Mouse (Mus musculus): ENCODE results near the gene Hist1h1t.

Gene Hist1h1t

DNA sequence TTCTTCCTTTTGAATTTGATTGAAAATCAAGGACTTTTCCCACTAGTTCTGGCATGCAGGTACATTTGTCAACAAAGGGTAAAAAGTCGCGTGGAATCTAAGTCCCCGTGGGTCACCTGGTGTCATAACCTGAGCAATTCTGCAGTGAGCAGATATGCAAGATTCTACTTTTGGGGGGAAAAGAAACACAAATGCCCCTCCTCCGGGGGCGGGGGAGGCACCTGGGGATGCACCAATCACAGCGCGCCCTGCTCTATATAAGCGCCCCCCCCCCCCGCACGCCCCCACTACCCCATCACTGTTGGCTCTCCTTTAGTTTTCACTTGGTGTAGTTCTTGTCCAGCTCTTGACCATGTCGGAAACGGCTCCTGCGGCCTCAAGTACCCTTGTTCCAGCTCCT is at the start of gene Hist1h1t:
TSS of gene Hist1h1t (plus strand) at position 301 of the 400 bp plus-strand sequence.
- DNase-seq: no peak

DNA sequence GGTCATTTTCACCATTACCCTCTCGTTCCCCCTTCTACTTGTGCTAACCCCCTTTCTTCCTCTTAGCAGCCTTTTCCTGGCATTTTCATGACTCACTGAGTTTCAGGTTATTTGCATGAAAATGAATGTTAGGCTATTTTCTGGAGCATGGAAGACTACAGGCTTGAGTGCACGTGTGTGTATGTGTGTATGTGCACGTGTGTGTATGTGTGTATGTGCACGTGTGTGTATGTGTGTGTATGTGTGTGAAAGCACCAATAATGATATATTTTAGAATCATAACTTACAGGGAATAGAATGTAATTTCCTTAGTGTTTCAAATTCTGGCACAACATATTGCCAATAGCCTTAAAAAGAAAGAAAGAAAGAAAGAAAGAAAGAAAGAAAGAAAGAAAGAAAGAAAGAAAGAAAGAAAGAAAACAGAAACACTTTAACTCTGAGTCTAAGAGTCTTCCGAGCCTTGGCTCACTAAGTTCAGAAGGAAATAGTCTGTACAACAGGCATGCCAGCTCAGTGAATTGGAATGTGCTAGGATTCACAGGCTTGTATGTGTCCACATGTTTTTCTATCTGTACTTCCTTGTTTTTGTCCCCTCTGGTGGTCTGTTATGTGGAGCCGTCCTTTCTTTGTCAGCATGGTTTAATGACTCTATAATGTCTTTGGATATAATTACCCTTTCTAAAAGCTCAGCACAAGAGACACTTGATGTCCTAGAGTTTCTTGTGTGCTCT is 35.8 kb upstream of the Hist1h1t start:
- no peak for DNase-seq

DNA sequence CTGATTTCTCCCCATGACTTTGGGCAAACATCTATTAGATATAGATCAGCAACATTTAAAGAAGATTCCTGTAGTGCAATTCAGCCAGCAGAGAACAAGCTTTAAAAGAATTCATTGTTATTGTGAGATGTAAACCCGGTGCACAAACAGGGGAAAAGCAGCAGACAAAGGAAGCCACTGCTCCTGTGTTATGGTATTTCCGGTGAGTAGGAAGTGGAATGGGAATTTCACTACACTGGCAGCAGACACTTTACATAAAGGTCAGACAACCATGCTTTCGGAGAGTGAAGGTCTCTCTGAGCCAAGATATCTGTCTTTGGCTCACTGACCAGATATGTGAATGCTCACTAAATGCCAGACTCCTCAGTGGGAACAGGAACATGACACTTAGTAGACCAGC is 33.1 kb upstream of the Hist1h1t start:
- no peak for DNase-seq

DNA sequence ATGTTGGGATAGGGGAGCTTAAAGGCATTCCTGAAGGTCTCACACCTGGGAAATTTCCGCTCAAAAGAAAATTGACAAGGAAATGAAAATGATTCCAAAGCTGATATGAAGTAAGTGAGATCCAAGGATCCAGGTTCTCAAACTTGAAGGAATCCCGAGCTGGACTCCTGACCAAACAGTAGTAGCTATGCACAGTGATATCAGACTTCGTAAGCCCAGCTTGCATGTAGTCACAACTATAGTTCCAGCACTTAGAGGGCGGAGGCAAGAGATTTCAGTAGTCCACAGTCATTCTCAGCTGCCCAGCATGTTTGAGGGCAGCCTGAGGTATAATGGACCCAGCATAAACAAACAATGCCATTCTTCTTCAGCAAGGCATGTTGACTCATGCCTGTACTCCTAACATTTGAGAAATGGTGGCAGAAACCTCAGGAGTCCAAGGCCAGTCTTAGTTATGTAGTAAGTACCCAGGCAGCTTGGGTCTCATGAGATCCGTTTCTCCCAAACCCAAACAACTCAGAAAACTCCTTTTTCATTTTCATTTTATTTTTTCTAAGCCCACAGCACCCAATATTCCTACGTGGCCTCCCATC is 13.5 kb upstream of the Hist1h1t start:
- no peak for DNase-seq

DNA sequence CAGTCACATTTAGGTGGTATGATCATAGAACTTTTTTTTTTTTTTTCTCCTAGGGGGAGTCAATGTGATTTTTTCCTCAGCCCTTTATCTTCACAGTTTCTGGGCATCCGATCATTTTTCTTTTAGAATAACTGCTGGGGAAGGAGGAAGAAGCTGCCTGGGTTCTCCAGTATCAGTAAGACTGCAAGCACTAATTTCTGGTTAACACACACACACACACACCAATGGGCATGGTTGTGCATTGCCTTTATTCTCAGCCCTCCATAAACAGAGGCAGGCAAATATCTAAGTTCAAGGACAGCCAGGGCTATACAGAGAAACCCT is 13.0 kb upstream of the Hist1h1t start:
- no peak for DNase-seq

DNA sequence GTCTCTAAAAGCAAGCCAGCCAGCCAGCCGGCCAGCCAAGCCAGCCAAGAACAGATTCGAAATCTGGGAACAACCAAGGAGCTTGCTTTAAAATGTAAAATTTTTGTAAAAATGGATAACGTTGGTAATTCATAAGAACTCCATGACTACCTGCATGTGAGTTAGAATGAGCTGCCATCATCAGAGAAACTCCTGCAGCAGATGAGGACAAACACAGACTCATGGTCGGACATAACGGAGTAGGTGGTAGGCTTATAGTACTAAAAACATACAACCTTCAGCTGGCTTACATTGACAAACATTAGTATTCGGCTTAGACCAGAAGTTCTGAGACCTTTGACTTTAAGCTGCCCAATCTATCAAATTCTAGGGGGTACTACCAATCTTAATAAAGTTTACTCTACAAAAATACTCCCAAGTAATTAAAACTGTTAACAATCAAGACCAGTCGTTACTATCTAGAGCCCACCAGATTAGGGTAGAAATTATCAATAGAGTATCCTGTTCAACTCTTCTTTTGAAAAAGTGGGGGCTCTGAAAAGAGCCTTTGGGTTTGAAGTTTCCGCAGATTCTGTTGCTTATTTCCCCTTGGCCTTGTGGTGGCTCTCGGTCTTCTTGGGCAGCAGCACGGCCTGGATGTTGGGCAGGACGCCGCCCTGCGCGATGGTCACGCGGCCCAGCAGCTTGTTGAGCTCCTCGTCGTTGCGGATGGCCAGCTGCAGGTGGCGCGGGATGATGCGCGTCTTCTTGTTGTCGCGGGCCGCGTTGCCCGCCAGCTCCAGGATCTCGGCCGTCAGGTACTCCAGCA is 12.5 kb upstream of the Hist1h1t start:
- DNase-seq: peak; percentile 11 to 31

DNA sequence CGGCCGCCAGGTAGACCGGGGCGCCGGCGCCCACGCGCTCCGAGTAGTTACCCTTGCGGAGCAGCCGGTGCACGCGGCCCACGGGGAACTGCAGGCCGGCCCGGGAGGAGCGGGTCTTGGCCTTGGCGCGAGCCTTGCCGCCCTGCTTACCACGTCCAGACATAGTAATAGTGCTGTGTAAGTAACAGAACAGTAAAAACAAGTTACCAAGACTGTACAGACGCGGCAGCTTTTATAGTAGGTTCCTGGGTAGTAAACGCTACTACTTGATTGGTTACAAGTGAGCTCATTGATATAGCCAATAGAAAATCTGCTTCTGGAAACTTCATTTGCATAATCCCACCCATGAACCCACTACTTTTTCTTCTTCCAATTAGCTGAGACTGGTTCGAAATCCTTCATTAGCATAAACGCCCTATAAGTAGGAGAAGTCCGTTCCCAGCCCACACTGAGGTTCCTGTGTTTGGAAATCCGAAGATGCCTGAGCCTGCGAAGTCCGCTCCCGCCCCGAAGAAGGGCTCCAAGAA is 11.8 kb upstream of the Hist1h1t start, which contains the start of the genes Hist1h2ac and Hist1h2bc:
TSS of gene Hist1h2ac (minus strand) at position 194 of the 527 bp plus-strand sequence.
TSS of gene Hist1h2bc (plus strand) at position 445 of the 527 bp plus-strand sequence.
- DNase-seq: peak; percentile 83 to 90

DNA sequence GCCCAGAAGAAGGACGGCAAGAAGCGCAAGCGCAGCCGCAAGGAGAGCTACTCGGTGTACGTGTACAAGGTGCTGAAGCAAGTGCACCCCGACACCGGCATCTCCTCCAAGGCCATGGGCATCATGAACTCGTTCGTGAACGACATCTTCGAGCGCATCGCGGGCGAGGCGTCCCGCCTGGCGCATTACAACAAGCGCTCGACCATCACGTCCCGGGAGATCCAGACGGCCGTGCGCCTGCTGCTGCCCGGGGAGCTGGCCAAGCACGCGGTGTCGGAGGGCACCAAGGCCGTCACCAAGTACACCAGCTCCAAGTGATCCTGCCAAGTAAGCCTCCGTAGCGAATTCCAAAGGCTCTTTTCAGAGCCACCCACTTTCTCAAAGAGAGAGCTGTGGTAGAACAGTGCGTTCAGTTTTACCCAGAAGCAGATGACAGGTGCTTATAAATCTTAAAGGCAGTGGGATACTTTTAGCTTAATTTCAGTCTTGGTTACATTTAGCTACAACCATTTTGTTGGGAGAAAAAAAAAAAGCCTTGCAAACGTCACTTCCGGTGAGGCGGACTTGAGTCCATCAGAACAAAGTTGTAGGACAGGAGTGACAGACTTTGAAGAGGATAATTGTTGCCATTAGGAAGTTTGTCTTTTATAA is 11.2 kb upstream of the Hist1h1t start:
- peak; percentile 63 to 79 for DNase-seq

DNA sequence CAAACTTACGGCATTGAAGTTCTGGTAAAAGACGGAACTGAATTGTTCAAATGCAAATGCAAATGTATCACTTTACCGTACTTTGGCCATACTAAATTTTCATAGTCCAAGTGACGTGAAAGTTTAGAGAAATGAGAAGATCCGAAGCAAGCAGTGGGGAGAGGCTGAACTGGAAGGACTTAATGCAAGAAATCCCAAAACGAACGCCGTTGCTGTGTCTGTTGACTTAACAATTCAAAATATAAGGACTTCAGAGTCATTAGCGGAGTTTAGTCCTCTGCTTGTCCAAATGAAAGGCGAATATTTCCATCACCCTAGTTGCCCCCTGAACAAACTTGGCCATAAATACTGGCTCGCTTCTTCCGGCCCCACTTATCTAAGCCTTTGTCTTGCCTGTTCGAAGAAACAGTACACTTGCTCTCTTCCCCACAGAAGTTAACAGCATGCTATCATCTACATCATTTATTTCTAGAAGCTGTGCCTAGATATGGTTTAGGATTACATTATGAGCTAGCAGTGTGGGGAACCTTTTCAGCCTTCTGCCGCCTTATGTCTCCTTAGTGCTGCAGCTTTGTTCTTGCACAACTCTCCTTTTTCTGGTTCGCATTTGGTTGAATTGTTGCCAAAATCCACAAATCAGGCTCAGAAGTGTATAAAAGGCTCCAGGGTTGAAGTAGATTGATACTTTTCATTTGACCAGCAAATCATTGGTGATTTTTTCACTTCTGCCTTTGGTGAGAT is 10.3 kb upstream of the Hist1h1t start:
- DNase-seq: peak; percentile 6 to 36

DNA sequence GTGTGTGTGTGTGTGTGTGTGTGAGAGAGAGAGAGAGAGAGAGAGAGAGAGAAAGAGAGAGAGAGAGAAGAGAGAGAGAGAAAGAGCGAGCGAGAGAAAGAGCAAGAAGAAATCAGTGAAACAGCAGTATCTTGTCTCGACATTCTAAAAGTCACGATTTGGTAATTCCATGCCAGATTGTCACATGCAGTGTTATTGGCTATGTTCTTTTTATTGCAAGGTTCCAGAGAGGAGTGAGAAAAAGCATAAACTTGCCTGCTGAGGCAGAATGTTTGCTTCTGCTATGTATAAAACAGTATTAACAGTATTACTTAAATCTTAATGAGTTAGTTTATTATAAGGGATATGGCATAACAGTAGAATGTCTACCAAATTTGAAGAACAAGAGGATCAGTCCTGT is 9.6 kb upstream of the Hist1h1t start:
- peak in 1 of 2 experiments; percentile 16 for DNase-seq

DNA sequence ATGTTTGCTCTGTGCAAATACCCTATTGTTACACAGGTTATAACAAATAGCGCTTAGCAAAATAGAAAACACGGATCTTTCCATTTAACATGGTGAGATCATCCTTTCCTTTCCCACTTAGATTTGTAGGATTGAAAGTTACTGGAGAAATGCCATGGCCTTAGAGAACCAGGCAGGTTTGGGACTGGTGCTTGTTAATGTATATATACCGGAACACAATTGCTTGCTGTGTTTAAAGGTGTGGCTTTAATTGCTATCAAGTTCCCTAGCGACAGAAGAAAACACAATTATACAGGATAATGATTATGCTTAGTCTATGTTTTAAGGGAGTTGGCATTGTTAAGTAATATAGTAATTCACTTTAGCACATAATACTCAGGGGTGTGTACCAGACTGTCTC is 8.4 kb upstream of the Hist1h1t start:
- no peak for DNase-seq

DNA sequence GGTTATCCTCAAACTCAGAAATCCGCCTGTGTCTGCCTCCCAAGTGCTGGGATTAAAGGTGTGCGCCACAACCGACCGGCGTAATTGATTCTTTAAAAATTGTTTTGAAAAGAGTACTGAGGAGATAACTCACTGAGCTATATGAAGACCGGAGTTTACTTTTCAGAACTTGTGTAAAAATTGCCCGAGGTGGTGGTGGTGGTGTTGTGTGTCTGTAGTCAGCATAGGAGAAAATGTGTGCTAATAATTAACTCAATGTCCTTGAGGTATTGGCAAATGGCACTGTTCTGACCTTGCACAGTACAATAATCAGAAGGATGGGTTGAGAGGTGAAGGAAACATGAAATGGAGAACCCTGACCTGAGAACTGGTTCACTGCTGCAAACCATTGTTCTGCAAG is 7.7 kb upstream of the Hist1h1t start:
- no peak for DNase-seq

DNA sequence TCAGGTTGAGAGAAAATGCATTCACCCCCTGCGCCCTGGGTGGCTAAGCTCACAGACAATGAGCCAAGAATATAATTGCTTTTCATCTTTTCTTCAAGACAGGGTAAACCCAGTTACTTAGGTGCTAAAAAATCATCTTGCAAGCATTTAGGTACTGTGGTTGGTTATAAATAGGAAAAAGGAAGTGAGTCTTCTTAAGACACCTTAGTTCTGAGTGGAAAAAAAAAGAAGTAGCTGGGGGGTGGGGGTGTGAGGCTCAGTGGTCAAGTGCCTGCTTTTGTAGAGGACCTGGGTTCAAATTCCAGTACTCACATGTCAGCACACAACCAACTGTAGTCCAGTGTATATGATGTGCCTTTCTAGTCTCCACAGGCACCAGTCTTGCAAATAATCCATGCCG is 6.7 kb upstream of the Hist1h1t start:
- DNase-seq: no peak

DNA sequence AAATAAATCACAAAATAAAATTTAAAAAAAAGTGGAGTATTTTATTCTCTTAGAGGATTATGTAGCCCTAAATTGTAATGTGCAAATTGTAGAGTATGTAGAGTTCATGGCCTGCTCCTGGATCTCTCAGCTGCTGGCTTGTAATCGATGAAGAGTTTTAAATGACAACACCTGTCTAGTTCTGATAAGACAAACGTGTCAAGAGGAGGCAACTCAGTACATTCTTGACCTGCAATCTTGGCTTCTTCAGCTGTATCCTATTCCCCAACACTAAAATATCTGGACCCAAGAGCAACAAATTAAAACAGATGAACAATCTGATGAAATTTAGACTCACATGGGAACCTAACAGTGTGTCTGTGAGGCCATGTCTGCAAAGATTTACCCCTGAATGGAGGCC is 6.2 kb upstream of the Hist1h1t start:
- DNase-seq: no peak

DNA sequence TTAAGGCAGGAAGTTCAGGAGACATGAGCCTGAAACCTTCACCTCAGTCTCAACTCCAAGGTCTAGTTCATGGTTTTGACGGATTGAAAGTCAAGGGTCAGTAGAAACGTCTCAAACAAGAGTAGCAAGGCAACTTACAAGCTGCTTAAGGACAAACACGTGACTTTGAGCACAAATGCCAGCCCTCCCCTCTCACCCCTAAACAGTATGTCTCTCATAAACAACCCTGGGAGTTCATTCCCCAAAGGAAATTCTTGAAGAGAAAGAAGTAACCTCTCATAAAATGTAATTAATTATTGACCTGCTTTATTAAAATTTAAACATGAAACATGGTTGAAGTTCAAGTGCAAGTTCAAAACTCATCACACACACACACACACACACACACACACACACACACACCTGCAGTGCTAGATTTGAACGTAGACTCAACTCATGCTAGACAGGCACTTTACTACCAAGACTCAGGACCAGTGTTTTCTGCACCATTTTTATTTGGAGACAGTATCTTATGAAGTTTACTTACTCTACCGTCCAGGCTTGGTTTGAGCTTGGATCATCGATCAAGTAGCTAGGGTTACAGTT is 1.7 kb upstream of the Hist1h1t start:
- DNase-seq: no peak

DNA sequence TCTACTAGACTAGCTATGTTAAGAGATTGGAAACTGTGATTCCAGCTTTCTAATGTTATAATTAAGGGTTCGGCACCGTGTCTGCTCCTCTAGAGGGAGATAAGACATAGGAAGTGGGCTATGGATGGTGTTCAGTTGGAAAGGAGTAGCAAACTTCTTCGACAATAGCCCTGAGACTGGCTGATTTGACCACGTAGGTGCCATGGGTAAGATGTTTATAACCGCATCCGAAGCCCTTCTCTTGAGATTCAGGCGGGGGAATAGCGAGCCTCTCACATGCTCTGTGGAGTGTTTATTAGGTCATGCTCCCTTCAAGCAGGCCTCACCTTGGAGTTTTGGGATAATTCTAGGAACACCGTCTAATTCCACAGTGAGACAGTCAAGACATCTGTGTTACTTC is 658 bp upstream of the Hist1h1t start:
- DNase-seq: no peak

DNA sequence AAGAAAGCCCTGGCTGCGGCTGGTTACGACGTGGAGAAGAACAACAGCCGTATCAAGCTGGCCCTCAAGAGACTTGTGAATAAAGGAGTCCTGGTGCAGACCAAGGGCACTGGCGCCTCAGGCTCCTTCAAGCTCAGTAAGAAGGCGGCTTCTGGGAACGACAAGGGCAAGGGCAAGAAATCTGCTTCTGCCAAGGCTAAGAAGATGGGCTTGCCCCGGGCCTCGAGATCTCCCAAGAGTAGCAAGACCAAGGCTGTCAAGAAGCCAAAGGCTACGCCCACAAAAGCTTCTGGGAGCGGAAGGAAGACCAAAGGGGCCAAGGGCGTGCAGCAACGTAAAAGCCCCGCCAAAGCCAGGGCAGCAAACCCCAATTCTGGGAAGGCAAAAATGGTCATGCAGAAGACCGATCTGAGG is 454 bp downstream of the Hist1h1t start:
- DNase-seq: peak in 1 of 2 experiments; percentile 11

DNA sequence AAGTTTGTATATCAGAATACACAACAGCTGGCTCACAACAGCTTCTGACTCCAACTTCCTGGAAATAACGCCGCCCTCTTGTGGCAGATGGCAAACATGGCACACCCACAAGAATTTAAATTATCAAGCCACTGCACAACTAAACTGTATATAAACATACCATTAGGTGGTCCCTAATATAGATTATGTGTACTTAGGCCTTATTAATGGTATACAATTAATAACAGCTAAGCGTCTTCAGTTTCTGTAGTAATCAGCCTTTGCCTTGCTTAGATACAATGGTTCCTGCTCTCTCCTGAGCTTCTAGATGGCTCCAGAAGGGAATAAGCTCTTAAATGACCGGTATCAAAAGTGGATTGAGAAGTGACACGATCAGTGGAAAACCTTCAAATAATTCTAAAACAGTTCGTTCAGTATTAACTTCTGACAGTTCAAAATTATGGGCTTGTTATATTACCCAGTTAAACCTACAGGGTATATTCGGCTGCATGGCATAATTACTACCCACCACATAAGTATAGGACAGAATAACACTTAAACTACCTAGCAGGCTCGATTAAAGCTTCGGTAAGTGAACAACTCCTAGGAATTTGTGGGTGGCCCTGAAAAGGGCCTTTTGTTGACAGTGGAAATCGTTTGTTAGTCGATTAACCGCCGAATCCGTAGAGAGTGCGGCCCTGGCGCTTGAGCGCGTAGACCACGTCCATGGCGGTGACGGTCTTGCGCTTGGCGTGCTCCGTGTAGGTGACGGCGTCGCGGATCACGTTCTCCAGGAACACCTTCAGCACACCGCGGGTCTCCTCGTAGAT is 2.1 kb downstream of the Hist1h1t start:
- peak; percentile 57 to 67 for DNase-seq

DNA sequence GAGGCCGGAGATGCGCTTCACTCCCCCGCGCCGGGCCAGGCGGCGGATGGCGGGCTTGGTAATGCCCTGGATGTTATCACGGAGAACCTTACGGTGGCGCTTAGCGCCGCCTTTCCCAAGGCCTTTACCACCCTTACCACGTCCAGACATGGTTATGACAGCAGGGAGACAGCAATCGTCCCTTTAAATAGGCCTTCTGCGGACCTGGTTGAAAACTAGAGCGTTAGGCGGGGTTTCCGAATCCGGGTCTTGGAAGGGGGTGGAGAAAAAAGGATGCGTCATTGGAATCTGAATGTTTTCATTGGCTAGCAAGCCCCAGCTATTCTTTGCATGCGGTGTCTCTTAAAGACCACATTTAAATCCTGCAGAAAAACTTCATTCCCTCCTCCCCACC is 2.7 kb downstream of the Hist1h1t start, which contains the start of gene Hist1h4c:
TSS of gene Hist1h4c (minus strand) at position 155 of the 394 bp plus-strand sequence.
- peak; percentile 99 for DNase-seq

DNA sequence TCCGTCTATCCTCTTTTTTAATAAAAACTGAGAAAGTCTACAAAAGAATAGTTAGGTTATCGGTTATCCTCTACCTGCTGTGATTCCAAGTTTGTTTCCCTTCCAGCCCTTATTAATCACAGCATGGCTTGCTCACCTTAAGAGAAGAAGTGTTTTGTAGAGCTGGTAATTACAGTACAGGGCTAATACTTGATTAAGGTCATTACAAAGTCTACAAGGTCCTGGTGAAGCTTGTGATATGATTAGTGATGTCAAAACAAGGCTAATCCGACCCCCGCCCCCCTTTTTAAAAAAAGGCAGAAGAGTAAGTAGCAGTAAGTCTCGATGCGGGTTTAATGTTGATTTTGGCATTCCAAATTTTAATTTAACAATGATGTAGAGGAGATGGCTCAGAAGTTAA is 3.4 kb downstream of the Hist1h1t start:
- DNase-seq: peak in 1 of 2 experiments; percentile 10

DNA sequence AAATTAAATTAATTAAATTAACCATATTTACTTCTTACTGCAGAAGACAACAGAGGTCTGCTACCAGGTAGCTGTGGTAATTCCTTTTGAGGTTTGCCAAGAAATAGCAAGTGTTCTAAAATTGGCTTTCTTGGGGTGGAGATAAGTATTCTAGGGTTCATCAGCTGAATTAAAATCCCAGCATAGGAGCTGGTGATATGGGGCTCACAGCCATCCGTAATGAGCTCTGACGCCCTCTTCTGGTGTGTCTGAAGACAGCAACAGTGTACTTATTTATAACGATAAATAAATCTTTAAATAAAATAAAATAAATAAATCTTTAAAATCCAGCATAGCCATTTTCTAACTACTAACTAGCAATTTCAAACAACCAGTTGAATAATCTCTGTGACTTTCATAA is 4.2 kb downstream of the Hist1h1t start:
- DNase-seq: no peak
